Mouse (Mus musculus) adrenal gland, postnatal 10 days (tissue): ENCODE measurements around the gene Pnkp. TPM values are rescaled to one million over a fixed set of nuclear protein-coding genes. Genes with fewer than 3 reads are reported as not detected.

ENCODE experiments used
- DNase-seq: peaks from one replicate; pipeline ENCODE4 v3.0.0; 2021; ENCODE audit warnings: mixed read lengths
- long read RNA-seq, 2 experiments: library from polyadenylated mRNA; stranded (forward); transcript quantifications; one replicate each; pipeline ENCODE4 v2.0.0; 2021
- total RNA-seq, 2 experiments: library from RNA; stranded (reverse); gene quantifications; 2 replicates each; pipeline ENCODE4 v1.2.3; 2021

Pnkp gene
- 10 to 100 TPM; 37.6 to 38.6 TPM for total RNA-seq
- long read RNA-seq, experiment 1, transcript Pnkp-201 (16 exons, 2,184 nt): major isoform, 60 of 99 reads
- long read RNA-seq, experiment 1, transcript Pnkp-203 (17 exons, 1,770 nt): minor isoform, 10 of 99 reads
- long read RNA-seq, experiment 1, partial matches to known transcripts: 12 of 99 reads
- long read RNA-seq, experiment 1, other reads (novel, unspliced or antisense): 14 of 99 reads
- long read RNA-seq, experiment 2, transcript Pnkp-201 (16 exons, 2,184 nt): major isoform, 22 of 45 reads
- long read RNA-seq, experiment 2, transcript Pnkp-203 (17 exons, 1,770 nt): minor isoform, 6 of 45 reads
- long read RNA-seq, experiment 2, partial matches to known transcripts: 7 of 45 reads
- long read RNA-seq, experiment 2, other reads (novel, unspliced or antisense): 9 of 45 reads

DNA sequence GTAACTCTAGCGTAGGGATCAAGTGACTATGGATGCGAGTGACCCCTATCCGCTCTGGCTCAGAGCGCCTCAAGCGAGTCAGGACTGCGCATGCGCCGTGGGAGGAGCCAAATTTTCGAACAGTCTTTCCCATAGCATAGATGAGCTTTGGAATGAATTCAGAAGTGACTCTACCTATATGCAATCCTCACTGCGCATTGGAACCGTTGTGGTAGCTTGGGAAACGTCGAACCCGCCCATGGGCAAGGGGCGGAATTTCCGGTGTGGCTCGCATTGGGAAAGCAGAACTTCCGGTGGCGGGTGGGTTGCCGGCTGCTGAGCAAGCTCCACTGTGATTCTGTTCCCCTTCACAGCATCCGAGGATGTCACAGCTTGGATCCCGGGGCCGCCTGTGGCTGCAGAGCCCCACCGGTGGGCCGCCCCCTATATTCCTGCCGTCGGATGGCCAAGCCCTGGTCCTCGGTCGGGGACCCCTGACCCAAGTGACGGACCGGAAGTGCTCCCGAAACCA, at the start of gene Pnkp:
Gene Pnkp, plus strand, starts transcription at position 98 of the 511 bp plus-strand sequence.
- DNase-seq: peak; percentile 90

DNA sequence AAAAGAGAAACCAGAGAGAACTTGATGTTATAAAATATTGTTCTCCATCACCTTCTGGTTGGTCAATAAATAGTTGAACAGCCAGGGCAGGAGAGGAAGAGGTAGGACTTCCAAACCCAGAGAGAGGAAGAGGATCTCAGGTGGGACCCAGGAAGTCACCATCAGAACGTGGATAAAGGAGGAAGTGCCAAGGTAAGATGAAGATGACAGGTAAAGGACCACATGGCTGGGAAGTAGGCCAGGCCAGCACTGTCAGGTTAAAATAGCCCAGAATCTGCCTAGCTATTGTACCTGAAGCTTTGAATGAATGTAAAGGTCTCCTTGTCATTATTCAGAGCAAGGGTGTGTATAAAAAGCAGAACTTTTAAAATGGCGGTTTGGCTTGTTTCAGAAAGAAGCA, 48.0 kb upstream of the Pnkp start:
- no peak for DNase-seq

DNA sequence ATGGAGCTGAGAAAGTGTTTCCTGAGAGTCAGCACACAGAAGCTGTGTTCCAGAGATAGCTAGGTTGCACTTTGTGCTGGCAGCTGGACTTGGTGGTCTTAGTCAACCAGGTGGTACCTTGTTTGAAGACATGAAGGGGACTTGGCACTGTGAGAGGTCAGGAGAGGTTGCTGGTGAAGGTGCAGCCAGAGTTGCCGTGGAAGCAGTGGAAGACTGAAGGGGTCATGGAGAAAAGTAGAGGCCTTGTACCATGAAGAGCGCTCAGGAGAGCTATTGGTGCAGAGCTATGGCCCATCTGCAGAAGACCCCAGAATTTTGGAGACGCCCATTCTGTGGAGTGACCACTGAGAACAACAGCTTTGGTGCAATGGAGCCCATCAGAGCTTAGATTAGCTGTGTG, 47.5 kb upstream of the Pnkp start:
- no peak for DNase-seq

DNA sequence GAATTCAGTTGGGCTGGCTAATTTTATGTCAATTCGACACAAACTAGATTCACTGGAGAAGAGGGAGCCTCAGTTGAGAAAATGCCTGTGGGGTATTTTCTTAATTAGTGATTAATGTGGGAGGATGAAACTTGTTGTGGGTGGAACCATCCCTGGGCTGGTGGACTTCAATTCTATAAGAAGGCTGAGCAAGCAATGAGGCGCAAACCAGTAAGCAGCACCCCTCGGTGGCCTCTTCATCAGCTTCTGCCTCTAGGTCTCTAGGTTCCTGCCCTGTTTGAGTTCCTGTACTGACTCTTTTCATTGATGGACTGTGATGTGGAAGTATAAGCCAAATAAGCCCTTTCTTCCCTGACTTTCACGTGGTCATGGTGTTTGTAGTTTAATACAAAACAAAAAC, 46.6 kb upstream of the Pnkp start:
- DNase-seq: no peak

DNA sequence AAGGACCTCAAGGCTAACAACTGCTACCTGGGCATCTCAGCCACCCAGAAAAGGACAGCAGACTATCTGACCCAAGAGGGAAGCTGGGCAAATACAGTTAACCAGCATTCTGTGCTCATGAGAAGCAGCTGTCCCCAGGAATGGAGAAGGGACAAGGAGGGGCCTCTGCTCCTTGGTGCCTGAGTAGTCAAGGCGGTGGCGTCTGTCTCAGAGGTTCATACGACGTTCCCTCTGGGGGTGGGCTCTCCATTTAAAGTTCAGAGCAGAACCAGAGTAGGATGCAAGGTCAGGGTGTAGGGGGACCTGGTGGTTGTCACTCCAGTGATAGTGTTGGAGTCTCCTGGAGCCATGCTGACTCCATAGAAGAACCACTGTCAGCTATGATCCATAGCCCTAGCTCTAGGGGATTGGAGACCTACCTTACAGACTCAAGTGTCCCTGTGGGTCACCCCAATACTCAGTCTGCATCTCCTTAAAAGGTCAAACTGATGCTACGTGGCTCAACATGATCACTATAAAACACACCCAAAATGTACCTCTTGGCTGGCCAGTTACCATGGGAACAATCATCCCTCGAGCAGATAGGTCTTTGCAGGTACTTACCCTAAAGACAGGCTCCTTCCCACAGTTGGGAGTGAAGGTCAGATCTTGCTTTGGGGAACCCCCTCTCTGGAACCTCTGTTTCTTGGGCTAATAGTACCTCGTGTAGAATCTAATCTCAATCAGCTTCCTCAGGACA, 46.0 kb upstream of the Pnkp start:
- DNase-seq: no peak

DNA sequence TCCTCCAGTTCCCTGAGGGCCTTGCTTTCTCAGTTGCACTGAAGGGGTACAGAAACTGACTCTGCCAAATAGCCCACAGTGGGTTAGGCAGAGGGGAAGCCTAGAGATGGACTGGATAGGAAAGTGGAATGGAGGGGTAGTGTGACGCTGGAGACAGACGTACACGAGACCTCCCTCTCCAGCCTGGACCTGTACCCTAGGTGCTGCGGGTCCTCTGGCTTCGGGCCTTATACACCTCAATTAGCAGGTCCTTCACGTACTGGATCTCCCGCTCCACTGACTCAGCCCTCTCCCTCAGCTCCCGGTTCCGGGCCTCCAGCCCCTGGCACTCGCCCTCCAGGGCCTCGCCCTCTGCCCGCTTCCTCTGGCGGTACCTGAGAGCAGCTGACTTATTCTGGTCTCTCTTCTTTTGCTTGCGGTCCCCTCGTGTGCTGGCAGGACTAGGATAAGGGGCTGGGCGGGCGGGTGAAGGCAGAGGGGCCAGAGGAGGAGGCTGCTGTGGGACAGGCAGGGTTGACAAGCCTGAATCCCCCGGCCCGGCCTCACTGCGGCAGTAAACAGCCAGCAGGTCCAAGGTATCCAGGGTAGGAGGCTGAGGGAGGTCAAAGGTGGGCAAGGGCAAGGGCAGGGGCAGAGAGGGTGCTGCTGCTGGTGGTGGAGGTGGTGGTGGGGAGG, 44.2 kb upstream of the Pnkp start:
- DNase-seq: no peak

DNA sequence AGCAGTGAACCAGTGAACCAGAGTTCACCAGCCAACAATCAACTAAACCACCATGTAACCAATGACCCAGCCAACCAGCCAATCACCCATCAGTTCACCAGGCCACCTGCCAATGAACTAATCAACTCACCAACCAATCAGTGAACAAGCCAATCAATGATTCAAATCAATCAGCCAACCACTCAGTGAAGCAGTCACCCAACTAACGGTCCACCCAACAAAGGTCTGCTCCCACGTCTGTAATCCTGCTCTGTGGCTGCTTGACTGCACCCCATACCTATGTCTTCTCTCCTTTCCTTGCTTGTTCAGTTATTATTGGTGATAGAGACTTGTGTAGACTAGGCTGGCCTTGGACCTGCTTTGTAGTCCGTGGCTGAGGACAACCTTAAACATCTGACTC, 43.0 kb upstream of the Pnkp start:
- DNase-seq: no peak

DNA sequence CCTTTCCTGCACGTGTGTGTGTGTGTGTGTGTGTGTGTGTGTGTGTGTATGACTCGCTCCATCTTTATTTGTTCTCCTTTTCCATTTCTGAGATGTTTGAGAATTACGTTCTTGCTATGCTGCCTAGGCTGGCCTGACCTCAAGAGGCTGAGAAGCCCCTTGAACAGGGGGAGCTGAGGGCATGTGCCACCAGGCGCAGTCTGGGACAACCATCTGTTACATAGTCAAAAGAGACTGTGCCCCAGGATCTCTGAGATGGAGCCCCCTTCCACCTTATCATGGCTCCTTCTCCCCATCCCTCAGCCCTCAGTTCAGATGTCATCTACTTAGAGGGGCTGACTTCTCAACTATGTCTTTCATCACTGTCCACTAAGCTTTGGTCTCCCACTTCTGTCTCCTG, 42.5 kb upstream of the Pnkp start:
- no peak for DNase-seq

DNA sequence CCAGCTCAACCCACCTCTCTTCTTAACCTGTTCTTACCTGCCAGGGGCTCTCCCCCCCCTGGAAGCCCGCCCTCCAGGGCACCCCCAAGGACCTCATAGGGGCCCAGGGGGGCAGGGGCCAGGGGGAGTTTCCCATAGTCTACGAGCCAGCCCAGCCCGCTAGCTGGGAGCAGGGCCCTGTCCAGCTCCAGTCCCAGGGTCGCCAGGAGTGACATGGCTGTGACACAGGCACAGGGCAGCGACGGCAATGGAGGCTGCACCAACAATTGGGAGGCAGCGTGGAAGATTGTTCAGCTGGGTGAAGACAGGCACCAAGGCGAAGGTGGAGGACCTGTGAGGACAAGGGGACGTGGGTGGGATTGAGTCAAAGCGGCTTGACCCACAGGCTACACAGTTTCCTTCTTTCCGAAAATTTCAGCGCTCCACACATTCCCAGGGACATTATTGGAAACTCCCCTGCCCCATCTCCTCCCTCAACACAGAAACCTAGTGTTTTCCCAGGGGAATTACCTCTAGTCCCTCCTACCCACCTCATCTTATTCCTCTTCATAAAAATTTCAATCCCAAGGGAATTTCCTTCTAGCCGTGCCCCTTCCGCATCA, 41.9 kb upstream of the Pnkp start:
- DNase-seq: no peak

DNA sequence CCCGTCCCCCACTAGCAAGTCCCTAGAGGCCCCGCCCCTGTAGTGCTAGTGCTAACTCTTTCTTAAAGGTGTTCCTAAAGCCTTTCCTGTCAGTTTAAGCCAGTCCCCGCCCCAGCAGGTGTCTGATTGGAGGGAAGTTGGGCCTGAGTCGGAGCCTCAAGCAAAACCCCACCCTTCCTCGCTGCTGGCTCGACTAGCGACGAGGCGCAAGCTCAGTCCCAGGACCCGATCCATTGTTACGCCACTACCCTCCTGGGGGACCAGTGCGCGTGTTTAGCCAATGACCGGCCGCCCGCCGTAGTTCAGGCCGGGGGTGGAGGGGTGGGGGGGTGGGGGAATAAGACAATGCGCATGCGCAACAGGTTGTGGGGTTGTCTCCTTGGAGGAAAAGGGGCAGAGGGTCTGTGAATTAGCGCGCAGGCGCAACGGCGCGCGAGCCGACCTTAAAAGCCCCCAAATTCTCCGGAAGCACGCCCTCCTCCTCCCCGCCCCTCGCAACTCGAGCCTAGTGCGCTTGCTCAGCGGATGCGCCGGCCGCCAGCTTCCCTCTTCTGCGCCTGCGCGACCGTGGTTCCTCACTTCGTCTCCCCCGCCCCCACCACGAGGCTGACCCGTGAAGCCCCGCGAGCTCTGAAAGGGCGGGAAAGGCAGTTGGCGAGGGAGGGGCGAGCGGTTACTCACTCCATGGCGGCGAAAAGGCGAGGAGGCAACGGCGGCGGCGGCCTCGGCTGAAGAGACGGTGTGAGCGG, 41.0 kb upstream of the Pnkp start, which contains the start of the genes Nup62 and Il4i1:
Gene Nup62, plus strand, starts transcription at position 368 of the 749 bp plus-strand sequence.
Gene Il4i1, plus strand, starts transcription at position 667 of the 749 bp plus-strand sequence.
- DNase-seq: peak; percentile 99

DNA sequence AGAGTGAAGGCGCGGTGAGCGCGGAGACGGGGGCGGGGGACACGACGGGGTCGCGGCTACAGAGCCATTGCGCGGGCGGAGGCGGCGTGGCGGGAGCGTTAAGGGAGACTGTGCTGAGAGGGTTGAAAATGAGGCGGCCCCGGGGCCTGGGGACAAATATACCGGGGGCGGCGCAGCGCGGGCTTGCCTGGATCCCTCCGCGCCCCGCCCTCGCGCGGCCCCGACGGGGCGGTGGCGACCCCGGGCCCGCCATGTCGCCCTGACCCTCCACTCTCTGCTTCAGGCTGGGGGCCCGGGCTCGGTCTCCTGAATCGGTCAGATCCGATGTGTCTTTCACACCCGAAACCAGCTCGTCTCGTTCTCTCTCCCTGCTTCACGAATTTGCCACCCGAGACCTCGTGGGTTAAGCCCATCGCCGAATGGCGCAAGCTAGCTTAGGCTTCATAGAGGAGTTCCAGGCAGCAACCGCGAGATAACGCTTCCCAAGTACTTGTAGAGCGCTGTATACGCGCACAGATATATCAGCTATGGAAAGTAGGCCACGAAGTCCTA, 40.4 kb upstream of the Pnkp start, which contains the start of gene Atf5:
Gene Atf5, minus strand, starts transcription at position 189 of the 552 bp plus-strand sequence.
- DNase-seq: peak; percentile 83

DNA sequence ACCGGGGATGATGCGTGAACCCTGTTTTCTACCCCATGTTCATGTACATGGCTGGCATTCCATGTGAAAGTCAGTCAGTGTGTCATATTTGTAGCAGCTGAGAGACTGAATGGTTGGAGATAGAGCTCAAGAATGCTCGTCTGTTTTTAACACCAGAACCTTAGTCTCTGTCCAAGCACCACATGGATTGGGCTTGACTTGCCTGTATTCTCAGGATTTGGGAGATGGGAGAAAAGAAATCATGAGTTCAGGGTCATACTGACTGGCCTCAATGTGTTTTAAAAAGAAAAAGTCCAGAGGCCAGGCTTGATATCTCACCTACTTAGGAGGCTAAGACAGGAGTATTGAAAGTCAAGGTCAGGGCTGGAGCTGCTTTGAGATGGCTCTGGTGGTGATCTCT, 39.5 kb upstream of the Pnkp start:
- DNase-seq: peak; percentile 2

DNA sequence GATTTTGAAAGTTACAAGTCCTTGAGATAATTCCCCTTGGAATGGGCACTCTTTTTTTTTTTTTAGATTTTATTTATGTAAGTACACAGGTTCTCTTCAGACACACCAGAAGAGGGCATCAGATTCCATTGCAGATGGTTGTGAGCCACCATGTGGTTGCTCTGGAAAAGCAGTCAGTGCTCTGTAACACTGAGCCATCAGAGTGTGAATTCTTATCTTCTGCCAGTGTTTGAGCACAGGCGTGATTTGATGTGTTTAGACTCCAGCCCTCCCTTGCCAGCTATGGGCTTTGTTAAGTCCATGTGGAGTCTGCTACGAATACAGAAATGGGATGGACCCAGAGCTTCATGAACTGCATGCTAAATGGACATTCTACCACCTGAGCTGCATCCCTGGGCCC, 38.8 kb upstream of the Pnkp start:
- DNase-seq: peak; percentile 5

DNA sequence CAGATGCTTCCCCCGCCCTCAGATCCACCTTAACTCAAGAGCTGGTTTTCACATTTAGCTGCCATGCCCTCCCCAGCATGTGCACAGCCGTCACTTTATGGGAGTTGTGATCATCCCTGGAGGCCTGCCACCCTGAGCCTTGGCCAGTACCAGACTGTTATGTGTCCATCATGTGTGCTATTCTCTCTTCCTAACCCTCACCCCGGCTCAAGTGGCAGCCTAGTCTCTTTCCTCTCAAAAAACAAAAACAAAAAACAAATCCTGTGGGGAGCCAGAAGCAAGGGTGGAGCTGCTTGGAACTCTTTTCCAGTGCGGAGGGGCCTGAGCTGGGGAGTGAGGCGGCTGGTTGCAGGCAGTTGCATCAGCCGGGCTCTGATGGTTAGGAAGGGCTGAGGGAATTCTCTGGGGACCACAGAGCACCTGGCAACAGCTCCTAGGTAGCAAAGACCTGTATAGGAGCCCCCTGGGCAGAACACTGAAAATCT, 38.1 kb upstream of the Pnkp start:
- peak; percentile 83 for DNase-seq

DNA sequence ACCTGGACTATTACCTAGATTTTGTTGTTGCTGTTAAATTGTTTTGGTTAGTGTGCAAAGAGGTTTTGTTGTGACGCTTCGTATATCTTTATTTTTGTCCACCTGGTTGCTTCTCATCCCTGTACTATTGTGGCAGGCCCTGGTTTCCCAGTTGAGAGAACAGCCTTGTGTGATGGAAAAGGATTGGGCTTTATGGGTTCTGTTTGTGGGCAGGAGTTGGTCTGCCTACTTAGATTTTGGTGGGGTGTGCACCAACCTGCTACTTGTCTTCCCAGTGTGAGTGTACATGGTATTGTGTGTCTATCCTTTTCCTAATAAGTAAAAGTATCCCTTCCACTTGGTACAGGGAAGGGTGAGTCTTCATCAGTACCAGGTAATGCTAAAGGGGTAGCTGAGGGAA, 37.5 kb upstream of the Pnkp start:
- DNase-seq: peak; percentile 7

DNA sequence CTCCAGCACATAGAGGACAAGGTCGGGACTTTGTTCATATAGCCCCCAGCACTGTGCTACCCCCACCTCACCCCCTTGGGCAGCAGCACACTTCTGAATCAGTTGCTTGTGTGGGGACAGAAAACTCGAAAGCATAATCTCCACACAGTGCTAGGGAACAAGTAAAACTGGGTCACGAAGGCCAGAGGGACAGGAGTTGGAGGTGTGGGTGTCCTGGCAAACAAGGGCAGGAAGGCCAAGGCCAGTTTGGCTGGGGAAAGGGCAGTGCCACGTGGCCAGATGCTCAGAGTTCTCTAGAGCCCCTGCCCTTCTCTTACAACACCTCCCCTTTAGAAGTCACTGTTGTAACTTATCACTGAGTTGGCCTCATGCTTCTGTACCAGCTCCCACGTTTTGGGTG, 37.1 kb upstream of the Pnkp start:
- peak; percentile 64 for DNase-seq

DNA sequence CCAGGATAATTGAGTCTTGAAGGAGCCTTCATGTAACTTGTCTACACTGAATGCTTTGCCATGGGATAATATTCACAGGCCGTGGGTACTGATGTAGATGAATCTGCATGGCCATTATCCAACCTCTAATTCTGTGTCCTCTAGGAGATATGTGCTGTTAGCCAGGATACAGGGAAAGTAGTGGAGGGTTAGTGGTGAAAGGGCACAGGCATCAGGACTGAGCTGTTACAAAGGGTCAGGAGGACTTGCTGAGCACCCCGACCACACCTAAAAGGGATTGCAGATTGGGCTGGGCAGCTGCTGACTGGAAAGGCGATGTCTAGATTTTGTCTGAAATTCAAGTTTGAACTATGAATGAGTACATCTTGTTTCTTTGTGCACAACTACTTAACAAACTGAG, 36.4 kb upstream of the Pnkp start:
- peak; percentile 1 for DNase-seq

DNA sequence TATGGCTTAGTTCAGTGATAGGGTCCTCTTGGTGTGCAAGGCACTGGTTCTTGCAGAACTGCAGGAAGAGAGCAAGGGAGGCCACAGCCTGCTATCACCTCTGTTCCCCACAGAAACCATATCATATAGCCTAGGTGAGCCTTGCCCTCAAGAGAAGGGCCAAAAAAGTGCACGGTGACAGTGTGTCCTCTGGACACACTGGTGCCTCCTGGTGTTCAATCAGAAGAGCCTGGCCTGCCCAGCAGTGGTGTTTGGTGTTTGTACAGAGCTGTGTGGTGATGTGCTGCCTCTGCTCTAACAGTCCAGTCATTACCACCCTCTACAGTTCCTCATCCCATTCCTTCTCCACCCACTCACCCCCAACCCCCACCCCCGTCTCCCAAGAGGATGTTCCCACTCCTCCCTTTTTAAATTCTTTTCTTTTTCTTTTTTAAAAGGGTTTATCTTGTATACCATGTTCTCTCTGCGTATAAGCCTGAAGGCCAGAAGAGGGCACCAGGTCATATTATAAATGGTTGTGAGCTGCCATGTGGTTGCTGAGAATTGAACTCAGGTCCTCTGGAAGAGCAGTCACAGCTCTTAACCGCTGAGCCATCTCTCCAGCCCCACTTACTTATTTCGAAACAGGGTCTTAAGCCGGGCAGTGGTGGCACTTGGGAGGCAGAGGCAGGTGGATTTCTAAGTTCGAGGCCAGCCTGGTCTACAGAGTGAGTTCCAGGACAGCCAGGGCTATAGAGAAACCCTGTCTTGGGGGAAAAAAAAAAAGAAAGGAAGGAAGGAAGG, 35.1 kb upstream of the Pnkp start:
- peak; percentile 12 for DNase-seq

DNA sequence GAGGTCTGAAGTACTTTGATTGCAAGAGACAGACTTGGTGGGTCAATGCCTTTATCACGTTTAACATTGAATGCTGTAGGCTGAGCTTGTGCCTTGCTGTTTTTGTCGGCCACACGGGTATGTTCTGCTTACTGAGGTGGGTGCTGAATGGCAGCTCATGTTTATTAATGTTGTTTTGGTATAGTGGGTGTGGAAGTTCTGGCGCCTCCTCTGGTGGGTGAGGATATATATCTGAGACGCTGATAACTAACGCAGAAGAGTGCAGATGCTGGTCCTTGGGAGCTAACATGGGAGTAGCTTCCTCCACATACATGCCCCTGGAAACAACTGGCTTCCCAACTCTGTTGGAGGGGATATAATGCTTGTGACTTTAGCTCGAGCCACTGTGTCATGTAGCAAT, 33.5 kb upstream of the Pnkp start:
- peak; percentile 3 for DNase-seq

DNA sequence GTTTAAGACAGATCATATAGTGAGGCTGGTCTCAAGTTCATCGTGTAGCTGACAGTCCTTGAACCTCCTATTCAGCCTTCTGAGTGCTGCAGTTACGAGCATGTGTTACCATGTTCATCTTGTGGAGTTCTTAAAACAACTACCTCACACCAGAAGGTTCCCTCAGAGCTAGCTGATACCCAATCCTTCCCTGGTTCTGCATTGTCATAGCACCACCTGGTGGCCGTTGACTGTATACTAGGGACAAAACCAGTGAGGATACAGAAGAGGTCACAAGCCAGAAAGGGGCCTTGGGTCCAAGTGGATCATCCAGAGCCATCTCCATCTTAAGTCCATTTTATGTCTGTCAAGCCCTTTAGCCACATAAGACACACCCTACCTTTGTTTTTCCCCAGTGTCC, 32.1 kb upstream of the Pnkp start:
- DNase-seq: peak; percentile 88
